ENCODE assay signal across 1 mouse cellular context in the genomic region with DNA sequence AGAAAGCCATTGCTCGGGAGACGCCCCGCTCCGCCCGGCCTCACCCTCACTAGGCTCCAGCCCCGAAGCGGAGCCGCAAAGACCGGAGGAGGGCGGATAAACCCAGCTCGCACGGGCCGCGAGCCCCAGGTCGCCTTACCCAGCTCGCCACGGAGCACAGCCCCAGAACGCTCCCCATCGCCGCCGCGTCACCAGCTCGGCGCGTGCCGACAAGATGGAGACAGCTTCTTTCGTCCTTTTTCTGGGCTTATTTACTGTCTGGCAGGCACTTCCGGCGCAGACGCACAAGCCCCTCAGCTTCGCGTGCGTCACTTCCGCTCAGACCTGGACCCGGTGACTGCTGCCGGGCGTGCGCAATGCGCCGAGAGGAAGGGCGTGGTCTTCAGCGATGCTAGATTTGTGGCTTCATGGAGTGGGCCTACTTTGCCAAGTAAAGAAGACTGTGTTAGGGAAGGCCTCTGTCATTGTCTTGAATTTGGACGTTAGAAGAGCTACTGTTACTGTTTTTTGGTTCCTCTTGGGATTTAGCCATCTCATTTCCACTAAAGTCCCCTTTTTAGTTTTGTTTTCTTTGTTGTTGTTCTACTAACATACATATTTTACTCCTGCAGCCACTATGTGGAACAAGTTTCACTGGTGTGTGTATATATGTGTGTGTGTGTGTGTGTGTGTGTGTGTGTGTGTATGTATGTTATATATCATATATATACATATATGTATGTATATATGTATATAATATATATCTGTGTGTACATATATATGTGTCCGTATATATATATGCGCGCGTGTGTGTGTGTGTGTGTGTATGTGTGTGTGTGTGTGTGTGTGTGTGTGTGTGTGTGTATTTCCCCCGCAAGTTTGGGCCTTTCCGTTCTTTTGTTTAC.
TF ChIP-seq lines count a peak whose summit lies in the region.

Gene Serinc1 (minus strand): TSS at position 313 of the 884 bp plus-strand sequence.

TF ChIP-seq in myocyte, 11 proteins besides CTCF, POLR2A, EP300 and RAD21 (continued from another document):
- TF ChIP-seq TCF12 (IDR thresholded peaks at IDR 0.05; ENCODE audit: insufficient read depth, poor library complexity, severe bottlenecking): no peak
- TF ChIP-seq CEBPB (IDR thresholded peaks at IDR 0.05; ENCODE audit: insufficient read depth, poor library complexity, severe bottlenecking): no peak
- TF ChIP-seq TCF3 (IDR thresholded peaks at IDR 0.05; ENCODE audit: insufficient read length, low read depth): no peak
